Mouse (Mus musculus) C2C12 (cell line): ENCODE measurements around the gene Cacnb4. TPM values are rescaled to one million over a fixed set of nuclear protein-coding genes. Genes with fewer than 3 reads are reported as not detected.

Source experiments
- H3K27me3 ChIP-seq: one replicate; pipeline ENCODE4 v1.6.1; 2011; ENCODE audit not compliant: control insufficient read depth, insufficient read depth, insufficient read length
- H3K36me3 ChIP-seq: one replicate; pipeline ENCODE4 v1.6.1; 2011; ENCODE audit not compliant: control insufficient read depth, insufficient read depth
- H3K4me3 ChIP-seq: one replicate; pipeline ENCODE4 v1.5.1; 2011; ENCODE audit warnings: mild to moderate bottlenecking, control low read depth; ENCODE audit not compliant: poor library complexity, insufficient read depth, severe bottlenecking
- H3K79me2 ChIP-seq: one replicate; pipeline ENCODE4 v1.6.1; 2011; ENCODE audit not compliant: control insufficient read depth, insufficient read depth
- H3K79me3 ChIP-seq: one replicate; pipeline ENCODE4 v1.6.1; 2011; ENCODE audit warnings: low read depth, control low read depth
- H3ac ChIP-seq: one replicate; pipeline ENCODE3; 2011; ENCODE audit warnings: low read depth; ENCODE audit not compliant: control insufficient read depth, insufficient read length
- CEBPB ChIP-seq: IDR thresholded peaks from one replicate; pipeline ENCODE4 v1.6.1; 2011; ENCODE audit warnings: low read depth, mild to moderate bottlenecking, control low read depth, moderate library complexity
- CTCF ChIP-seq: IDR thresholded peaks from one replicate; pipeline ENCODE4 v1.5.1; 2011; ENCODE audit not compliant: control insufficient read depth, insufficient read depth, insufficient read length
- FOSL1 ChIP-seq: IDR thresholded peaks from one replicate; pipeline ENCODE4 v1.8.0; 2011; ENCODE audit warnings: mild to moderate bottlenecking, low read length; ENCODE audit not compliant: poor library complexity, insufficient read depth, severe bottlenecking
- MAX ChIP-seq: IDR thresholded peaks from one replicate; pipeline ENCODE4 v1.6.1; 2011; ENCODE audit warnings: mild to moderate bottlenecking, control low read depth
- MYOD1 ChIP-seq: IDR thresholded peaks from one replicate; pipeline ENCODE4 v1.6.1; 2011; ENCODE audit warnings: low read depth; ENCODE audit not compliant: control insufficient read depth, insufficient read length
- MYOG ChIP-seq: IDR thresholded peaks from one replicate; pipeline ENCODE4 v1.6.1; 2011; ENCODE audit not compliant: control insufficient read depth, insufficient read length; ENCODE audit errors: extremely low read depth
- USF1 ChIP-seq: IDR thresholded peaks from one replicate; pipeline ENCODE4 v1.6.1; 2011; ENCODE audit warnings: low read depth, mild to moderate bottlenecking, control low read depth, moderate library complexity
- long read RNA-seq, 2 experiments: library from polyadenylated mRNA; unstranded; transcript quantifications; one replicate each; pipeline ENCODE4 v2.0.0; 2019 to 2020
- polyA plus RNA-seq: library from polyadenylated mRNA; unstranded; fragments of >200 nt; fragmentation: generic; extraction: Trizol; gene quantifications from one replicate; pipeline ENCODE4 v1.2.1, GENCODE M21; 2012; ENCODE audit warnings: missing spikeins

The Cacnb4 gene
- 0.01 TPM for polyA plus RNA-seq
- long read RNA-seq, experiment 1, partial matches to known transcripts = 1 of 1 reads
- long read RNA-seq, experiment 1, other reads (novel, unspliced or antisense) = 0 of 1 reads
- long read RNA-seq, experiment 2 = 0 reads

DNA sequence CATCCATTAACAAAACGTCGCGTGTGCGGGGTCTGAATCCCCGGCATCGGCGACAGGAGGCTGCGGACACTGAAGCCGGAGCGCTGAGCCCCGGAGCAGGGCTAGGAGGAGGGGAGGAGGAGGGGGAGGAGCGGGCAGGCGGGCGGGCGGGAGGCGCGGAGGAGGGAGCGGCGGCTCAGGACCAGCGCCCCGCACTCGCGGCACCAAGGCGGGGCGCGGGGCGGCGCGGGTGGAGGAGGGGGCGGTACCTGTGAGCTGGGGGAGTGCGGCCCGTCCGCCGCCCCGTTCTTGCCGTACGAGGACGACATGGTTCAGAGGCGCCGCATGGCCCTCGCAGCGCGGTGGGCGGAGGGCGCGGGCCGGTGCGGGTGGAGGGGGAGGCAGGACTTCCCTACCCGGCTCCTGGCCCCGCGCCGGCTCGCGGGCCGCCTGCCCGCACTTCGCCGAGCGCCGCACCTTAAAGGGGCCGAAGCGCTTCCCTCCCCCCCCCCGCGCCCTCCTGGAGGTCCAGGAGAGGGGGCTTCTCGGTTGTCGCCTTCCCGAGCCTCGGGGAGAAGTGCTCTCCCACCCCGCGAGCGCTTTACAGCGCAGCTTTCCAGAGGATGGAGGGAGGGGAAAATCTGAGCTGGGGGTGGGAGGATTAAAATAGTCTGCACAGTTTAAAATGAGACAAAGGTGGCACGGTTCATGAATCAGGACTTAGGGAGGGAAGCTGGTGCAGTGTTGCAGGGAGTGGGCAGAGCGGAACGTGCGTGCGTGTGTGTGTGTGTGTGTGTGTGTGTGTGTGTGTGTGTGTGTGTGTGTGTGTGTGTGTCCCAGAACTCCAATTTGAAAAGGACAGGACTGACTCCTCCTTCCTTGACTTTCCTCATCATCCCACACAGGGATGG is at the start of gene Cacnb4:
Cacnb4 (minus strand) TSS at position 809 of the 890 bp plus-strand sequence.
- Histone ChIP-seq H3ac (peak within 1 kb of the TSS; percentile 24), H3K79me2 (no peaks in the 10 kb centered on the region), H3K4me3 (no peak within 1 kb of the TSS), H3K79me3 (no peaks in the 10 kb centered on the region), H3K27me3 (peaks cover 29% of the 10 kb centered on the region), H3K36me3 (no peaks in the 10 kb centered on the region)
- TF ChIP-seq MYOG = no peak
- TF ChIP-seq USF1 = no peak
- TF ChIP-seq CEBPB = no peak

DNA sequence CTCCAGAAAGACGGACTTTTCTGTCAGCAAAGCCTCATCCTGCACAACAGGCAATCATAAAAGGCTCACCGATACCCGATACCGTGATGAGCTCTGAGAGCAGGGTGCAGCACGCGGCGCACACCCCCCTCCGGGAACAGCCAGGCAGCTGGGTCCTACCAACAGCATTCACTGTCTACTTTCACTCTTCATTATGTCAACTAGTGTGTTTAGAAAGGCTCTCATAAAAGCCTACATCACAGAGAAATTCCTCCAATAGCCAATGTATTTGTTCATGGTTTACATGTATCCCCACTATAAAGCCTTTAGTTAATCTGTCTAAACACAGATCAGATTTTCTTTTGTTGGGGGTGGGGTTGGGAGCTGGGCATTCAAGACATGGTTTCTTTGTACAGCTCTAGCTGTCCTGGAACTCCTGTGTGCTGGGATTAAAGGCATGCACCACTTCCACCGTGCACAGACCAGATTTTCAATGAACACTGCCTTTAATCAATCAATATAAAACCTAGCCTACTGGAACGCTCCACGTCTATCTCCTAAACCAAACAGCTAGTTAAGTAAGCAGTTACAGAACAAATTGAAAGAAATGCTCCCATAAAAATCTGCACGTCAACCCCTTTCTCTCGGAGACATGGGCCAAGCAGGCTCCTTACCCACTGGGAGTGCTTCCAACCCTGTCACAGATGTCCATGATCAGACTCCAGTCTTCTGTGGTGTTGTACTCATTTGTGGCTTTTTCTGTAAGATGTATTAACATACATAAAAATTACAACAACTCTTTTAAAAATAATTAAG is 43.8 kb upstream of the Cacnb4 start:
- no peak for TF ChIP-seq CTCF
- H3K79me2 ChIP-seq = peaks cover 35% of the 10 kb centered on the region
- no peak overlapping the region for H3K4me3 ChIP-seq
- H3K79me3 ChIP-seq = peaks cover 14% of the 10 kb centered on the region
- no peak overlapping the region for H3ac ChIP-seq
- H3K27me3 ChIP-seq = no peaks in the 10 kb centered on the region
- peaks cover 9% of the 10 kb centered on the region for H3K36me3 ChIP-seq

GRCm38 (mm10) chr2:52717076-52717475 is 40.4 kb upstream of the Cacnb4 start:
- no peak for TF ChIP-seq MYOG
- TF ChIP-seq CEBPB = no peak
- TF ChIP-seq MAX = no peak
- TF ChIP-seq CTCF = no peak
- TF ChIP-seq FOSL1 = no peak
- no peak for TF ChIP-seq USF1
- no peak for TF ChIP-seq MYOD1
- H3K79me2 ChIP-seq = peaks cover 9% of the 10 kb centered on the region
- no peak overlapping the region for H3K4me3 ChIP-seq
- peaks cover 32% of the 10 kb centered on the region for H3K36me3 ChIP-seq
- peaks cover 1% of the 10 kb centered on the region for H3K79me3 ChIP-seq
- no peaks in the 10 kb centered on the region for H3K27me3 ChIP-seq
- no peak overlapping the region for H3ac ChIP-seq

DNA sequence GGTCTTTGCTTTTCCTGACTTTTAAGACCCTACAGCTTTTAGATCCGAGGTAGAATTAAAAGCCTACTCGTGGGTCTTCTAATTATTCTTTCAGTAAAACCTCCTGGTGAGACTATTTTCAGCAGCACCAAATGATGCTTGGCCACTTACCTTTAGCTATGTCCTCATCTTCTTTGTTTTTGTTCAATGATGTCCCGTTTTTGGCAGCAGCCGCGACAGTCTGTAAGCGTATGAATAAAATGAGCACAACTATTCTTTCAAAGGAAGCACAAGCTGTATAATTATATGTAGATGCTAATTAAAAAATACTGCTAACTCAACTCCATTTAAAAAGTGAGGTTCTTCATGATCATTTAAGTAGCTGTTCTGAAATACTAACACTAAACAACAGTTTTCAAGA is 38.9 kb upstream of the Cacnb4 start:
- TF ChIP-seq MYOD1 = no peak
- no peak for TF ChIP-seq MAX
- no peak for TF ChIP-seq USF1
- TF ChIP-seq CEBPB = no peak
- peaks cover 1% of the 10 kb centered on the region for H3K79me3 ChIP-seq
- H3ac ChIP-seq = no peak overlapping the region
- H3K4me3 ChIP-seq = no peak overlapping the region
- no peaks in the 10 kb centered on the region for H3K27me3 ChIP-seq
- peaks cover 28% of the 10 kb centered on the region for H3K36me3 ChIP-seq
- H3K79me2 ChIP-seq = no peaks in the 10 kb centered on the region

DNA sequence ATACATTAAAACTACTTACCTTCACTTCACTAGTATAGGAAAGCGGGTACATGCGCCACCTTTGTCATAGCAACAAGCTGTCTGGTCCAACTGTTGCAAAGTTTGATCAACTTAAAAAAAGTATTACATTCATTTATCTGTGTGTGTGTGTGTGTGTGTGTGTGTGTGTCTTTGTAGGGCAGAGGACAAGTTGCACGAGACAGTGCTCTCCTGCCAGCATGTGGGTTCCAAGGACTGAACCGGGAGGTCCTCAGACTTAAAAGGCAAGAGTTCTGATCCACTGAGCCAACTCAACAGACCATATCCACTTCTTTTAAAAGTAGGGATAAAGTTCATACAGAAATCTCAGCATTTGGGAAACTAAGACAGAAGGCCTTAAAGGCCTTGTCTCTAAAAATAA is 37.5 kb upstream of the Cacnb4 start:
- peaks cover 28% of the 10 kb centered on the region for H3K36me3 ChIP-seq
- H3K79me2 ChIP-seq = no peaks in the 10 kb centered on the region
- H3K4me3 ChIP-seq = no peak overlapping the region
- no peak overlapping the region for H3ac ChIP-seq
- H3K79me3 ChIP-seq = peaks cover 1% of the 10 kb centered on the region
- H3K27me3 ChIP-seq = no peaks in the 10 kb centered on the region
- TF ChIP-seq CTCF (no peak), MAX (no peak), MYOD1 (no peak), USF1 (no peak), MYOG (no peak), CEBPB (no peak), FOSL1 (no peak)

- H3K36me3 ChIP-seq = peaks cover 46% of the 10 kb centered on the region
- TF ChIP-seq FOSL1 (no peak), MYOD1 (no peak), USF1 (no peak), CEBPB (no peak), MYOG (no peak), CTCF (no peak)
- no peak overlapping the region for H3K4me3 ChIP-seq
- no peaks in the 10 kb centered on the region for H3K79me2 ChIP-seq
- no peak overlapping the region for H3ac ChIP-seq
- H3K27me3 ChIP-seq = no peaks in the 10 kb centered on the region
- no peaks in the 10 kb centered on the region for H3K79me3 ChIP-seq
Measured at GRCm38 (mm10) chr2:52710804-52711203, 34.2 kb upstream of the Cacnb4 start.
